Comparison of ENCODE assay signal across 13 mouse cellular contexts in genomic region chr1:135644110-135644509, GRCm38 (mm10). TPM values are rescaled to one million over a fixed set of nuclear protein-coding genes. Genes with fewer than 3 reads are reported as not detected.
DNase-seq lines count a peak whose midpoint lies in the region; ATAC-seq lines count a peak whose summit lies in the region.
"Had no signal": no experiment of that assay in that cellular context is flagged by ENCODE, and none has a peak within 500 bp of the region (broad histone marks: within the 10 kb centered on the region; RNA-seq: fewer than 3 reads in every experiment).

No protein-coding gene starts in this region.

- no peak overlapping the region for H3K9ac ChIP-seq in kidney, embryonic 14.5 days (ENCODE audit: low read depth, low read length)
- H3K9ac ChIP-seq: hindbrain, embryonic 15.5 days; midbrain, embryonic 15.5 days; stomach, embryonic 15.5 days had no signal

- H3K9me3 ChIP-seq in kidney, embryonic 14.5 days (ENCODE audit: control insufficient read depth, low read length): no peaks in the 10 kb centered on the region
- H3K9me3 ChIP-seq: hindbrain, embryonic 15.5 days; midbrain, embryonic 15.5 days; stomach, embryonic 15.5 days had no signal

- no peak overlapping the region for H3K4me2 ChIP-seq in kidney, embryonic 14.5 days (replicated peaks; ENCODE audit: low read depth, low read length)
- H3K4me2 ChIP-seq: hindbrain, embryonic 15.5 days; midbrain, embryonic 15.5 days; stomach, embryonic 15.5 days had no signal

- no peak for ATAC-seq in kidney, embryonic 14.5 days (ENCODE audit: low FRiP score, low TSS enrichment)
- ATAC-seq: midbrain, embryonic 15.5 days; Patski had no signal

- H3K36me3 ChIP-seq in kidney, embryonic 14.5 days (ENCODE audit: control insufficient read depth, insufficient read depth, low read length): no peaks in the 10 kb centered on the region
- H3K36me3 ChIP-seq: hindbrain, embryonic 15.5 days; midbrain, embryonic 15.5 days; stomach, embryonic 15.5 days had no signal

- WGBS in kidney, embryonic 14.5 days: 83% methylated on average over 5 of the region's 5 CpGs

- no peaks in the 10 kb centered on the region for H3K27me3 ChIP-seq in kidney, embryonic 14.5 days (ENCODE audit: control insufficient read depth, insufficient read depth, low read length)
- H3K27me3 ChIP-seq: hindbrain, embryonic 15.5 days; midbrain, embryonic 15.5 days; Patski; stomach, embryonic 15.5 days had no signal

- peak; percentile 55 to 75 for DNase-seq in cerebellum, postnatal 14 days
- no peak for DNase-seq in cerebellum, adult 9-10 months
- peak; percentile 43 for DNase-seq in kidney, postnatal 14 days
- DNase-seq in retina, postnatal 1 day: peak; percentile 60
- DNase-seq in retina, embryonic 14.5 days (ENCODE audit: low spot score): no peak
- peak; percentile 49 for DNase-seq in lung, postnatal 14 days
- no peak for DNase-seq in embryo, embryonic 9.5 days (ENCODE audit: extremely low spot score)
- DNase-seq: liver had no signal

- H3K27ac ChIP-seq in kidney, embryonic 14.5 days (ENCODE audit: low read depth, low read length): no peak overlapping the region
- H3K27ac ChIP-seq: hindbrain, embryonic 15.5 days; midbrain, embryonic 15.5 days; stomach, embryonic 15.5 days had no signal

- no peak overlapping the region for H3K4me3 ChIP-seq in kidney, embryonic 14.5 days (ENCODE audit: low read length)
- H3K4me3 ChIP-seq: hindbrain, embryonic 15.5 days; midbrain, embryonic 15.5 days; stomach, embryonic 15.5 days had no signal

- H3K4me1 ChIP-seq in kidney, embryonic 14.5 days (ENCODE audit: control insufficient read depth, insufficient read depth, low read length): no peaks in the 10 kb centered on the region

RNA-seq across cellular contexts. Expression of gene Nav1, which starts 37.0 kb away (rescaled TPM):
- polyA plus RNA-seq in kidney, embryonic 14.5 days (2014; fragmentation: Nextera tagmentation; extraction: Ambion mirVana): 12.1 and 23.7 TPM in 2 replicates

Comparison
In these comparisons a context has a peak if more than half of its experiments do, and no peak if none do; other contexts are left out.
1. DNase-seq: peak in cerebellum, postnatal 14 days (2 of 2), kidney, postnatal 14 days (single experiment), retina, postnatal 1 day (single experiment) and lung, postnatal 14 days (single experiment); none in cerebellum, adult 9-10 months (single experiment), retina, embryonic 14.5 days (single experiment) and embryo, embryonic 9.5 days (single experiment).